Mouse (Mus musculus): ENCODE data around the gene Gfpt2.
A peak's percentile ranks its signal among the peaks of the same experiment; 100 is the strongest.
"Not testable (repeated sequence)": the region's sequence is repeated elsewhere in the genome, so short reads cannot be mapped to it uniquely, and the experiment has no call there.

Gfpt2 gene

GRCm38 (mm10) chr11:49794342-49795144 lies 565 bp downstream of the Gfpt2 start:
- peak in 1 of 2 experiments; percentile 9 for DNase-seq

- DNase-seq = no peak
Measured at GRCm38 (mm10) chr11:49798931-49799330, 5.0 kb downstream of the Gfpt2 start.

DNA sequence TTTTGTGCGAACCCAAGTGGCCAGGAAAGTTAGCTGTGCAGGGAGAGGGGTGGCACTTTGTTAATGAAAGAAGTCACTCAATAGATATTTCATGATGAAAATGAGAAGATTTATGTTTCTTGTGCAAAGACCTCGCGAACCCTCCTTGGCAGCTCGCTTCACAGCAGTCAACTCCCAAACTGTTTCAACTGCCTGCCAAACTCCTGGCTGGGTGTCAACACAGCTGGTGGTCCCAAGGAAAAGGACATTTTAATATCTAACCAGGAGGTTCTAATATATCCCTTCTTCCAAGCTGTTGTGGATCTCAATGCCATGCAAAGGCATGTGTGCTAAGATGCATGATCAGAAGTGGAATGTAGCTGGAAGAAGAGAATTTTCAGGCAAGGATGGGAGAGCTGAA lies 7.5 kb downstream of the Gfpt2 start:
- peak; percentile 26 to 53 for DNase-seq

DNA sequence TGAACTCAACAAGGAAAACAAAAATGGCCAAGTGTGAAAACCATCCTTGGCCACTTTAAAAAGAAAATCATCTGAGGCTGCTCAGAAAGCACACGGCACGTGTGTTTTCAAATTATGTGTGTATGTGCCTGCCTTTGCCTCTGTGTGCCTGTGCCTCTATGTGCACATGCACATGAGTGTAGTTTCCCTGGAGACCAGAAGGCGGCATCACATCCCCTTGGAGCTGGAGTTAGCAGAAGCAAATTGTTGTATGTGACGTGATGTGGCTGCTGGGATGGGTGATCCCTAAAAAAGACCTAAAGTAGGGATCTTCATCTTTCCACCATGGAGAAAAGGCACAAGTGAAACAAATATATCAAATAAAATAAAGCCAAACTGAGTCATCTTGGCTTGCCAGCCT lies 9.8 kb downstream of the Gfpt2 start:
- no peak for DNase-seq

DNA sequence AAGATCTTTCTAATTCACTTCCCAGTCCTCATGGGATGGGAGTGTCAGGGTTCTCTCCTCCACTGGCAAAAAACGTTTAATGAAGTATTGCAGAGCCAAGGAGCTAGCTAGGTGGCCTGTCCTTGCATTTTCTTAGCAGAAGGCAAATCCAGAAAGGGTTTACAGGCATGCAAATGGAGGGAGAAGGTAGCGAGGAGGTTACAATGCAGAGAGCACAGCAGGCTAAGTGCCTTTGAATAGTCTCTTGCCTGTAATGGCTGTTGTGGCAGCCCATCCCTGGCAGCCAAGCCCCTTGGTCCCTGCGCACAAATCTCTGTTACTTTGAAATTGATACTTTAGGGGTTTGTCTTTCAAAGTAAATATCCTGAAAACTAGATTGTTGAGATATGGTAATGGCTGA lies 12.2 kb downstream of the Gfpt2 start:
- DNase-seq = no peak

DNA sequence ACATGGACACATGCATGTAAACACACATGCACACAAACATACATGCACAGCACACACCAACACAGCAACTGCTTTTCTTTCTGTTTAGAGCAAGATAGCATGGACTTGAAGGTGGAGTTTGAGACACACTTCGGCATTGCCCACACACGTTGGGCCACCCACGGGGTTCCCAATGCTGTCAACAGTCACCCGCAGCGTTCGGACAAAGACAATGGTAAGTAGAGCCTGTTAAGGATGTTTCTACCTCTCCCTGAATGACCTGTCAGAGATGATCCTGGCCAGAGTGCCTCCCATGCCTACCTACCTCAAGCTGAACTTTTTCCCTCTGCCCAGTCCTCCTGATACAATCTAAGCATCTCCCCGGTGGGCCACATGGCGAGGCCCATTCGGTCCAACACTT lies 15.0 kb downstream of the Gfpt2 start:
- no peak for DNase-seq

DNA sequence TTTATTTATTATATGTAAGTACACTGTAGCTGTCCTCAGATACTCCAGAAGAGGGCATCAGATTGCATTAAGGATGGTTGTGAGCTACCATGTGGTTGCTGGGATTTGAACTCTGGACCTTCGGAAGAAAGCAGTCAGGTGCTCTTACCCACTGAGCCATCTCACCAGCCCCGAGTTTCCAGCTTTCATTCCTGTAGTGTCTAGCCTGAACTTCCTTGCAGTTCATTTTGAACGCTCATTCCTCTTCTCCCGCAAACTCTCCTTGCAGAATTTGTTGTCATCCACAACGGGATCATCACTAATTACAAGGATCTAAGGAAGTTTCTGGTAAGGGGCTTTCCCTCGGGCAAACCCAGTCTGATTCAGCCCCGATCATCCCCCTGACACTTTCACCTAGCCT lies 16.7 kb downstream of the Gfpt2 start:
- not testable (repeated sequence) for DNase-seq

- DNase-seq = no peak
Measured at GRCm38 (mm10) chr11:49811099-49811541, 17.1 kb downstream of the Gfpt2 start.

GRCm38 (mm10) chr11:49811879-49812278 lies 17.9 kb downstream of the Gfpt2 start:
- DNase-seq = no peak

DNA sequence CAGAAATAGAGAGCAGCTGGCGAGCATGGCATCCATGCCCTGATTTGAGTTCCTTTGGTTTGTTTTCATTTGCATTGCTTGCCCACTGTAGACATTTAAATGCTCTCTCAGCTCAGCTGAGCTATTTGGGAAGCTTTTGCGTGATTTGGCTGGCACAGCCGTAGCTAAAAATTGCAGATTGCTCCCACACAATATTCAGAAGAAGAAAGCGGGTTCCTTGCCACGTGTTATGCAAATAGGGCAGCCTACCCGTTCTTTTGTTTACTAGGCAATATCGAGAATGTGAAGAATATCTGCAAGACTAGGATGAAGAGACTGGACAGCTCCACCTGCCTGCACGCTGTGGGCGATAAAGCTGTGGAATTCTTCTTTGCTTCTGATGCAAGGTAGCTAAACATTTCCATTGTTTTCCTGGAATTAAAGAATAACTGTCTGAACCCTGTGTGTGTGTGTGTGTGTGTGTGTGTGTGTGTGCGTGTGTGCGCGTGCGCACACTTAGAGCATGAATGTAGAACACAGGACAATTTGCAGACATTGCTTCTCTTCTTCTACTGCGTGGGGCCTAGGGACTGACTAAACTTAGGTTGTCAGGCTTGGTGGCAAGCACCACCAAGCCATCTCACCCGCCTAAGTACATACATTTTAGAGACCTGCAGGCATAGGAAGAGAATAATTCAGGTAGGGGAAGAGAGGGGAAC lies 25.0 kb downstream of the Gfpt2 start:
- DNase-seq = no peak

DNA sequence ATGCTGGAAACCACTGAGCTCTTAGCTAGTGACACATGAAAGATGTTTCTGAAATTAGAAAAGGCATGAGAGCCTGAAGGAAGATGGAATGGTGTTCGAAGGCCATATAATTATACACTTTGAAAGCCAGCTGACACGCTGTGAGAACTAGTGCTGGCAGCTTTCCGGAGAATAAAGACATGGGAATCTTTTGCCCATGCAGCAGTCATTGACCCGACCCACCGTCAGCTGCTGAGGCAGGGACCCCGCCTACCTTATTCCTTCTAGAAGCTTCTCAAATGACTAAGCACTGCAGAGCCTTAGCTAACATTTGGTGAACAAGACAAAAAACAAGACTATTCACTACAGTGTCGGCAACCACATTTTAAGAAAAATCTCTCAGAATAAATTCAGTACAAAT lies 25.7 kb downstream of the Gfpt2 start:
- DNase-seq = no peak

DNA sequence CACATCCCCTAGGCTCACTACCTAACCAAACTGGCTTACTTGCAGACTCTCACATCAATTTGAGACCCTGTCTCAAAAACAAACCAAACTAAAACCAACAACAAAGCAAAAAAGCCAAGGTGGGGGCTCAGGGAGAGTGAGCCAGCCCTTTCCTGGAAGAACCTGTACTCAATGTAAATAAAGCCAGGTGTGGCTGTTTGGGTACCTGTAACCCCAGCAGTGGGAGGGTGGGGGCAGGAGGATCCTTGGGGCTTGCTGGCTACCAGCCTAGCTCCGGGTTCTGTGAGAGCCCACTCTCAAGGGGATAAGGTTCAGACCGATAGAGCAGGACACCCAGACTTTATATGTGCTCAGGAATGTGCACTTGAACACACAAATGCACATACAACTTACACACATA lies 26.9 kb downstream of the Gfpt2 start:
- no peak for DNase-seq

- DNase-seq = no peak
Measured at GRCm38 (mm10) chr11:49821546-49821945, 27.6 kb downstream of the Gfpt2 start.

- no peak for DNase-seq
Measured at GRCm38 (mm10) chr11:49822337-49822736, 28.4 kb downstream of the Gfpt2 start.

- peak; percentile 48 to 72 for DNase-seq
Measured at GRCm38 (mm10) chr11:49824896-49825295, 30.9 kb downstream of the Gfpt2 start.

DNA sequence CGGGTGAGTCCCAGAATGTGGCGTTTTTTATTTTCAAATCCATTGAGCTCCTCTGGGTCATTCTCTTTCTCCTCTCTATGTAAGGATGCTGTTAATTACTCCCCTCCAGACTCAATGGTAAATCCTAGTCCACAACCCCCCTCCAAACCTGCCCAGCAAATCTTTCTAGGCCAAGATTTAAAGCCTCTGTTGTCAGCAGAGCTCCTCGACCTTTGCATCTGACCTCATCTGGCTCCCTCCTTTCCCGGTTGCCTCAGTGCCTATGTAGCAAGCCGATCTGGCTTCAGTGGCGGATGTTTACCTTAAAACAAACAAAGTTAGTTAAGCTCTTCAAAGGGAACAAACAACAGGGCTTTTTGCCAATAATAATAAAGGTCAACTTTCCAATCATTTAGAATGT lies 33.3 kb downstream of the Gfpt2 start:
- DNase-seq = no peak

GRCm38 (mm10) chr11:49829176-49829745 lies 35.3 kb downstream of the Gfpt2 start:
- no peak for DNase-seq

- no peak for DNase-seq
Measured at GRCm38 (mm10) chr11:49831980-49832379, 38.0 kb downstream of the Gfpt2 start.

DNA sequence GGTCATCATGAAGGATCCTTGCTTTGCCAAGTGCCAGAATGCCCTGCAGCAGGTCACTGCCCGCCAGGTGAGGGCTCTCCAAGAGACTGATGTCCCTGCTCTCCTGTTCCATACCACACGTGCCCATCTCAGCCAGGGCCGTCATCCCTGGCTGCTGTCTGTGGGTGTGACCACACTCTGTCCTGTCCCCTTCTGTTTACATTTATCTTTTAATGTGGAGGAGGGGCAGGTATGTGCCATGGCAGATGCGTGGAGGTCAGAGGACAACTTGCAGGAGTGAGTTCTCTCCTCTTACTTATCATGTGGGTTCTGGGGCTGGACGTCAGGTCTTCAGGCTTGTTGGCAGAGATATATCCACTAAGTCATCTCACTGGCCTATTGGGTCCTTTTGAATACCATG lies 39.0 kb downstream of the Gfpt2 start:
- DNase-seq = no peak

DNA sequence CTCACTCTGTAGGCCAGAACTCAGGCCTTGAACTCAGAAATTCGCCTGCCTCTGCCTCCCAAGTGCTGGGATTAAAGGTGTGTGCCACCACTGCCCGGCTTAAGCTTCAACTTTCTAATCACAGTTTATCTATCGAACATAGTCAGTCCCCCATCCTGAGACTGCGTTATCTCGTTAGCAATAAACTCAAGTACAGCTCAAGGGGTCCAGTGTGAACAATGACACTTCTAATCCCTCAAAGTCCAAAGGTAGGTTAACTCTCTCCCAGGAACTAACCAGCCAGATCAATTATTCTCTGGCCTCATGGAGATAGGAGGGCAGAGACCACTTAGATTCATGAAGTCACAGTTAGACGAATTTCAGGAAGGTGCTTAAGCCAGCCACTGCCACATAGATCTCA lies 40.3 kb downstream of the Gfpt2 start:
- DNase-seq = no peak

GRCm38 (mm10) chr11:49835257-49835956 lies 41.4 kb downstream of the Gfpt2 start:
- no peak for DNase-seq

GRCm38 (mm10) chr11:49837717-49838407 lies 43.9 kb downstream of the Gfpt2 start:
- DNase-seq = no peak

DNA sequence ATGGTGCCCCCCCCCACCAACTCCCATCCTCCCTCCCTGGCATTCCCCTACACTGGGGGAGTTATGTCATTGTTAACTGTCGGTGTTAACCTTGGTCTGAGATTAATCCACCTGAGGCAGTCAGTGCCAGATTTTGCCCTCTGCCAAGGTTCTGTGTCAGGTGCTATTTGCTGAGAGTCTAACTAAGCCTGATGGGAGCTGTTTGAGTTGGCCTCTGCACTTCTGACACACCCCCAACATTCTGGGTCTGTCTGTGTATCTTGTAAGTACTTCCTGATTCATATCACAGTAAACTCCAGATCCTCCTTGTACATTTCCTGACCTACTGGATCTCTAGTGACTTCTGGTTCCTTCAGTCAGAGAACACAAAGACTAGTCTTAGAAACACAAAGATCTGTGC lies 46.7 kb downstream of the Gfpt2 start:
- DNase-seq = no peak

Data from cerebellum, postnatal 25 days (tissue).